In the genomic region with DNA sequence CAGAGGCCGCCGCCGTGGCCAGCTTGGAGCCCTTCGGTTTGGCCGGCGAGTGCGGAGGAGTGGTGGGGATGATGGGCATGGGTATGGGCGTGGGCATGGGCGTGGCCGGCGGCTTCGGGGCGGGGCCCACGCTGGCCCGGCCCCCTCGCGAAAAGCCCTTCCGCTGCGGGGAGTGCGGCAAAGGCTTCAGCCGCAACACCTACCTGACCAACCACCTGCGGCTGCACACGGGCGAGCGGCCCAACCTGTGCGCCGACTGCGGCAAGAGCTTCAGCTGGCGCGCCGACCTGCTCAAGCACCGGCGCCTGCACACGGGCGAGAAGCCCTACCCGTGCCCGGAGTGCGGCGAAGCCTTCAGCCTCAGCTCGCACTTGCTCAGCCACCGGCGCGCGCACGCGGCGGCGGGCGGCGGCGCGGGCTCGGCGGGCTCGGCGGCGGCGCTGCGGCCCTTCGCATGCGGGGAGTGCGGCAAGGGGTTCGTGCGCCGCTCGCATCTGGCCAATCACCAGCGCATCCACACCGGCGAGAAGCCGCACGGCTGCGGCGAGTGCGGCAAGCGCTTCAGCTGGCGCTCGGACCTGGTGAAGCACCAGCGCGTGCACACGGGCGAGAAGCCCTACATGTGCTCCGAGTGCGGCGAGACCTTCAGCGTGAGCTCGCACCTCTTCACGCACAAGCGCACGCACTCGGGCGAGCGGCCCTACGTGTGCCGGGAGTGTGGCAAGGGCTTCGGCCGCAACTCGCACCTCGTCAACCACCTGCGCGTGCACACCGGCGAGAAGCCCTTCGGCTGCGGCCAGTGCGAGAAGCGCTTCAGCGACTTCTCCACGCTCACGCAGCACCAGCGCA, we compare ENCODE assay signal across 8 mouse cellular contexts. TPM values are rescaled to one million over a fixed set of nuclear protein-coding genes. Genes with fewer than 3 reads are reported as not detected.
DNase-seq lines count a peak whose midpoint lies in the region; ATAC-seq lines count a peak whose summit lies in the region.

No protein-coding gene starts in this region.

- H3K4me1 ChIP-seq in hindbrain, embryonic 16.5 days (ENCODE audit: control insufficient read depth, insufficient read depth, low read depth, low read length) = peaks cover 17% of the 10 kb centered on the region
- peaks cover 51% of the 10 kb centered on the region for H3K4me1 ChIP-seq in megakaryocyte, embryonic 14.5 days

- H3K27me3 ChIP-seq in hindbrain, embryonic 16.5 days (replicated peaks; ENCODE audit: control insufficient read depth, insufficient read depth, low read length) = 0 out of 2 replicates have a peak, but pooled peaks cover 3% of the 10 kb centered on the region
- peaks cover 55% of the 10 kb centered on the region for H3K27me3 ChIP-seq in megakaryocyte, embryonic 14.5 days (replicated peaks)

- no peaks in the 10 kb centered on the region for H3K9me3 ChIP-seq in hindbrain, embryonic 16.5 days (ENCODE audit: control insufficient read depth, low read length)
- no peaks in the 10 kb centered on the region for H3K9me3 ChIP-seq in megakaryocyte, embryonic 14.5 days

- H3K4me2 ChIP-seq in hindbrain, embryonic 16.5 days (ENCODE audit: low read length) = peak overlapping the region; percentile 96

- peak; percentile 95 for ATAC-seq in hindbrain, embryonic 16.5 days

- H3K4me3 ChIP-seq in hindbrain, embryonic 16.5 days (ENCODE audit: low read length) = peak overlapping the region; percentile 64
- H3K4me3 ChIP-seq in megakaryocyte, embryonic 14.5 days (replicated peaks) = peak overlapping the region; percentile 94

- peaks cover 4% of the 10 kb centered on the region; the same call in 1 of the 2 replicates for H3K36me3 ChIP-seq in hindbrain, embryonic 16.5 days (ENCODE audit: control insufficient read depth, insufficient read depth, low read length)
- H3K36me3 ChIP-seq in megakaryocyte, embryonic 14.5 days (replicated peaks; ENCODE audit: low read length) = no peaks in the 10 kb centered on the region

- H3K27ac ChIP-seq in hindbrain, embryonic 16.5 days (ENCODE audit: low read depth, low read length) = peak overlapping the region; percentile 39

- WGBS in hindbrain, embryonic 16.5 days = under 1% methylated on average over 94 of the region's 110 CpGs

- peak overlapping the region; percentile 71 for H3K9ac ChIP-seq in hindbrain, embryonic 16.5 days (ENCODE audit: low read depth, low read length)

- peak; percentile 88 for DNase-seq in ZHBTc4 (ENCODE audit: low read depth, low spot score)
- peak; percentile 93 to 95 for DNase-seq in cerebellum, postnatal 25 days
- peak; percentile 79 to 86 for DNase-seq in frontal cortex, postnatal 36 days (ENCODE audit: low spot score in 2 of 2)
- peak; percentile 67 to 81 for DNase-seq in left cerebral cortex, adult 8-10 months (ENCODE audit: low spot score in 2 of 2)
- DNase-seq in right cerebral cortex, postnatal 25 days = peak; percentile 88
- peak; percentile 58 to 71 for DNase-seq in urinary bladder, postnatal 4 days (ENCODE audit: low spot score in 2 of 2)

RNA-seq across cellular contexts. Expression of a gene that starts 29.1 kb away (rescaled TPM):
- 0.19 TPM in 1 of 2 replicates, not detected in the other for polyA plus RNA-seq in hindbrain, embryonic 16.5 days (2015; fragmentation: Nextera tagmentation; extraction: Ambion mirVana)
- not detected for total RNA-seq in left cerebral cortex, adult 8-10 months (2022)
- polyA plus RNA-seq in megakaryocyte, embryonic 14.5 days (2012; ENCODE audit: insufficient read depth, low replicate concordance) = not detected in 2 replicates

RNA-seq across cellular contexts. Expression of a gene that starts 45.6 kb away (rescaled TPM):
- polyA plus RNA-seq in hindbrain, embryonic 16.5 days (2015; fragmentation: Nextera tagmentation; extraction: Ambion mirVana) = 14.4 and 15.1 TPM in 2 replicates
- total RNA-seq in left cerebral cortex, adult 8-10 months (2022) = 10 to 100 TPM; 26.9 to 30.8 (median 27.6) TPM
- polyA plus RNA-seq in megakaryocyte, embryonic 14.5 days (2012; ENCODE audit: insufficient read depth, low replicate concordance) = not detected in 2 replicates

Comparison
In these comparisons a context has a peak if more than half of its experiments do, and no peak if none do; other contexts are left out.
1. Peak in every context shown above with its lines: DNase-seq, ATAC-seq, H3K4me3 ChIP-seq and H3K27ac ChIP-seq.
2. RNA of a gene that starts 45.6 kb away (polyA plus RNA-seq): 14.4 to 15.1 TPM in hindbrain, embryonic 16.5 days; not detected in megakaryocyte, embryonic 14.5 days; every median in the first group is over 10 times any median in the second.